Comparison of ENCODE assay signal across 16 mouse cellular contexts in genomic region chr5:20938523-20938922, GRCm38 (mm10). TPM values are rescaled to one million over a fixed set of nuclear protein-coding genes. Genes with fewer than 3 reads are reported as not detected.
DNase-seq lines count a peak whose midpoint lies in the region; ATAC-seq and TF ChIP-seq lines count a peak whose summit lies in the region.
"Had no signal": no experiment of that assay in that cellular context is flagged by ENCODE, and none has a peak within 500 bp of the region (broad histone marks: within the 10 kb centered on the region; RNA-seq: fewer than 3 reads in every experiment).

No protein-coding gene starts in this region.

- WGBS in liver, embryonic 12.5 days (ENCODE audit: insufficient replicate concordance): 22% methylated on average over 5 of the region's 5 CpGs
- 79% methylated on average over 5 of the region's 5 CpGs for WGBS in midbrain, embryonic 10.5 days

- no peaks in the 10 kb centered on the region for H3K9me3 ChIP-seq in E14TG2a.4 (ENCODE audit: low read length)
- no peaks in the 10 kb centered on the region for H3K9me3 ChIP-seq in liver, embryonic 12.5 days (replicated peaks)
- no peaks in the 10 kb centered on the region for H3K9me3 ChIP-seq in midbrain, embryonic 10.5 days (replicated peaks)
- H3K9me3 ChIP-seq: embryonic facial prominence, embryonic 10.5 days; forebrain, embryonic 10.5 days; midbrain, embryonic 13.5 days had no signal

- no peak for TF ChIP-seq CTCF in layer of hippocampus, adult 2 months (conservative IDR thresholded peaks at IDR 0.05)
- TF ChIP-seq CTCF in E14TG2a.4 (conservative IDR thresholded peaks at IDR 0.05; ENCODE audit: low read length): no peak

- peak overlapping the region; percentile 42 for H3K4me2 ChIP-seq in liver, embryonic 12.5 days
- H3K4me2 ChIP-seq: midbrain, embryonic 13.5 days had no signal

- no peak for ATAC-seq in liver, embryonic 12.5 days
- ATAC-seq: midbrain, embryonic 13.5 days had no signal

- peak; percentile 84 for DNase-seq in heart, adult 11 months
- no peak for DNase-seq in heart, postnatal 25 days (ENCODE audit: low spot score)
- DNase-seq in layer of hippocampus, adult 2 months (ENCODE audit: low spot score in 2 of 2): no peak
- DNase-seq in layer of hippocampus, adult 9-11 months: no peak
- DNase-seq in layer of hippocampus, postnatal 14 days (ENCODE audit: low spot score in 2 of 2): no peak
- no peak for DNase-seq in midbrain, embryonic 10.5 days (ENCODE audit: low spot score)
- DNase-seq: adrenal gland, postnatal 14 days; cerebellum, adult 2 months; gastrocnemius, postnatal 10 days; kidney, adult 11 months; lung, adult 18-20 months had no signal

- no peaks in the 10 kb centered on the region for H3K27me3 ChIP-seq in E14TG2a.4 (ENCODE audit: insufficient read depth, low read length)
- no peaks in the 10 kb centered on the region for H3K27me3 ChIP-seq in liver, embryonic 12.5 days (replicated peaks)
- no peaks in the 10 kb centered on the region for H3K27me3 ChIP-seq in midbrain, embryonic 10.5 days (ENCODE audit: low read depth, poor library complexity, severe bottlenecking)
- H3K27me3 ChIP-seq: midbrain, embryonic 13.5 days had no signal

- H3K4me1 ChIP-seq in E14TG2a.4 (replicated peaks; ENCODE audit: low read depth, low read length): peaks cover 83% of the 10 kb centered on the region
- H3K4me1 ChIP-seq in liver, embryonic 12.5 days: peaks cover 89% of the 10 kb centered on the region
- peaks cover 8% of the 10 kb centered on the region; the same call in 1 of the 2 replicates for H3K4me1 ChIP-seq in midbrain, embryonic 10.5 days

- peak overlapping the region; percentile 44; the same call in 1 of the 2 replicates for H3K27ac ChIP-seq in layer of hippocampus, adult 2 months
- H3K27ac ChIP-seq in liver, embryonic 12.5 days: peak overlapping the region; percentile 66
- H3K27ac ChIP-seq in midbrain, embryonic 10.5 days (replicated peaks): no peak overlapping the region
- H3K27ac ChIP-seq: embryonic facial prominence, embryonic 10.5 days; forebrain, embryonic 10.5 days; midbrain, embryonic 13.5 days had no signal

- H3K36me3 ChIP-seq in E14TG2a.4 (ENCODE audit: insufficient read depth, low read length): peaks cover 30% of the 10 kb centered on the region
- peaks cover 6% of the 10 kb centered on the region for H3K36me3 ChIP-seq in liver, embryonic 12.5 days
- peaks cover 6% of the 10 kb centered on the region; the same call in 1 of the 2 replicates for H3K36me3 ChIP-seq in midbrain, embryonic 10.5 days
- H3K36me3 ChIP-seq: midbrain, embryonic 13.5 days had no signal

- H3K4me3 ChIP-seq in layer of hippocampus, adult 2 months: no peak overlapping the region
- 0 out of 2 replicates have a peak overlapping the region, but pooled peaks have one; percentile 11 for H3K4me3 ChIP-seq in E14TG2a.4 (replicated peaks; ENCODE audit: low read length)
- no peak overlapping the region; the same call in 1 of the 2 replicates for H3K4me3 ChIP-seq in liver, embryonic 12.5 days
- no peak overlapping the region for H3K4me3 ChIP-seq in midbrain, embryonic 10.5 days
- H3K4me3 ChIP-seq: embryonic facial prominence, embryonic 10.5 days; forebrain, embryonic 10.5 days; midbrain, embryonic 13.5 days had no signal

- intact Hi-C loops in heart, postnatal 25 days (cut with DNase I): no loop called here

- H3K9ac ChIP-seq in liver, embryonic 12.5 days: peak overlapping the region; percentile 19
- H3K9ac ChIP-seq: midbrain, embryonic 13.5 days had no signal

RNA-seq across cellular contexts. Expression of gene Rsbn1l, which starts 17.7 kb away (rescaled TPM):
- 10 to 100 TPM; 13.2 to 14.0 TPM for total RNA-seq in heart, postnatal 25 days (2021)
- total RNA-seq in layer of hippocampus, adult 2 months (2021): 10 to 100 TPM; 19.2 to 21.7 TPM
- polyA plus RNA-seq in liver, embryonic 12.5 days (2016; fragmentation: Nextera tagmentation; extraction: Ambion mirVana): 6.4 and 6.6 TPM in 2 replicates
- total RNA-seq in layer of hippocampus, postnatal 14 days (2021): 10 to 100 TPM; 13.9 to 15.5 TPM
- polyA plus RNA-seq in midbrain, embryonic 10.5 days (2016; fragmentation: Nextera tagmentation; extraction: Ambion mirVana): 4.8 and 5.3 TPM in 2 replicates

RNA-seq across cellular contexts. Expression of gene Tmem60, which starts 56.5 kb away (rescaled TPM):
- total RNA-seq in heart, postnatal 25 days (2021): 10 to 100 TPM; 23.3 to 25.0 TPM
- 10 to 100 TPM; 19.7 to 21.8 TPM for total RNA-seq in layer of hippocampus, adult 2 months (2021)
- polyA plus RNA-seq in liver, embryonic 12.5 days (2016; fragmentation: Nextera tagmentation; extraction: Ambion mirVana): 38.2 and 42.6 TPM in 2 replicates
- 10 to 100 TPM; 21.1 to 24.0 TPM for total RNA-seq in layer of hippocampus, postnatal 14 days (2021)
- polyA plus RNA-seq in midbrain, embryonic 10.5 days (2016; fragmentation: Nextera tagmentation; extraction: Ambion mirVana): 62.0 and 63.6 TPM in 2 replicates

RNA-seq across cellular contexts. Expression of gene Phtf2, which starts 56.6 kb away (rescaled TPM):
- total RNA-seq in heart, postnatal 25 days (2021): 10 to 100 TPM; 77.3 to 78.1 TPM
- 10 to 100 TPM; 12.1 to 13.6 TPM for total RNA-seq in layer of hippocampus, adult 2 months (2021)
- 11.6 and 11.9 TPM in 2 replicates for polyA plus RNA-seq in liver, embryonic 12.5 days (2016; fragmentation: Nextera tagmentation; extraction: Ambion mirVana)
- total RNA-seq in layer of hippocampus, postnatal 14 days (2021): 10 to 100 TPM; 15.6 to 16.6 TPM
- 18.1 and 19.3 TPM in 2 replicates for polyA plus RNA-seq in midbrain, embryonic 10.5 days (2016; fragmentation: Nextera tagmentation; extraction: Ambion mirVana)

Comparison
In these comparisons a context has a peak if more than half of its experiments do, and no peak if none do; other contexts are left out.
1. RNA of gene Phtf2, which starts 56.6 kb away (total RNA-seq): 77.3 to 78.1 TPM in heart, postnatal 25 days; 15.6 to 16.6 TPM in layer of hippocampus, postnatal 14 days and 12.1 to 13.6 TPM in layer of hippocampus, adult 2 months; every median in the first group is over 4 times any median in the second.